Mouse (Mus musculus) limb, embryonic 15.5 days (tissue): ENCODE data around the gene Hist1h2ac. TPM values are rescaled to one million over a fixed set of nuclear protein-coding genes. Genes with fewer than 3 reads are reported as not detected.

Source experiments
- ATAC-seq: fragments of 200-750 bp; cut with Nextera tagmentation; 2 replicates; pipeline ENCODE4 v1.8.0; 2017; ENCODE audit warnings: low read depth, moderate TSS enrichment; ENCODE audit not compliant: insufficient number of reproducible peaks, low FRiP score, low TSS enrichment
- H3K27ac ChIP-seq: fragments of 300-500 bp; sonication (generic); 2 replicates; pipeline ENCODE4 v1.5.1; 2015; ENCODE audit warnings: moderate library complexity, mild to moderate bottlenecking, inconsistent platforms
- H3K27me3 ChIP-seq: fragments of 300-500 bp; sonication (generic); 2 replicates; pipeline ENCODE4 v1.6.1; 2015; ENCODE audit warnings: inconsistent platforms
- H3K36me3 ChIP-seq: fragments of 300-500 bp; sonication (generic); 2 replicates; pipeline ENCODE4 v1.6.1; 2015; ENCODE audit warnings: inconsistent platforms
- H3K4me1 ChIP-seq: fragments of 300-500 bp; sonication (generic); 2 replicates; pipeline ENCODE4 v1.6.1; 2015; ENCODE audit warnings: inconsistent platforms
- H3K4me2 ChIP-seq: fragments of 300-500 bp; sonication (generic); 2 replicates; pipeline ENCODE4 v1.6.1; 2015; ENCODE audit warnings: mild to moderate bottlenecking, inconsistent platforms
- H3K4me3 ChIP-seq: fragments of 300-500 bp; sonication (generic); 2 replicates; pipeline ENCODE4 v1.5.1; 2015; ENCODE audit warnings: mild to moderate bottlenecking, inconsistent platforms
- H3K9ac ChIP-seq: fragments of 300-500 bp; sonication (generic); 2 replicates; pipeline ENCODE4 v1.6.1; 2015; ENCODE audit warnings: inconsistent platforms
- H3K9me3 ChIP-seq: fragments of 300-500 bp; sonication (generic); 2 replicates; pipeline ENCODE4 v1.6.1; 2016; ENCODE audit warnings: inconsistent platforms
- WGBS: fragments of 180-500 bp; shearing (Covaris S2); methylation state at CpG from one replicate; pipeline ENCODE4 v1.1.7; 2015; 5-methylcytosine and 5-hydroxymethylcytosine counted together
- polyA plus RNA-seq: library from polyadenylated mRNA; unstranded; fragments of >200 nt; fragmentation: Nextera tagmentation; extraction: Ambion mirVana; gene quantifications from 2 replicates; pipeline ENCODE4 v1.2.1, GENCODE M21; 2015

Hist1h2ac gene
- polyA plus RNA-seq, 1 experiment from 2014 or later, result 0.78 TPM

DNA sequence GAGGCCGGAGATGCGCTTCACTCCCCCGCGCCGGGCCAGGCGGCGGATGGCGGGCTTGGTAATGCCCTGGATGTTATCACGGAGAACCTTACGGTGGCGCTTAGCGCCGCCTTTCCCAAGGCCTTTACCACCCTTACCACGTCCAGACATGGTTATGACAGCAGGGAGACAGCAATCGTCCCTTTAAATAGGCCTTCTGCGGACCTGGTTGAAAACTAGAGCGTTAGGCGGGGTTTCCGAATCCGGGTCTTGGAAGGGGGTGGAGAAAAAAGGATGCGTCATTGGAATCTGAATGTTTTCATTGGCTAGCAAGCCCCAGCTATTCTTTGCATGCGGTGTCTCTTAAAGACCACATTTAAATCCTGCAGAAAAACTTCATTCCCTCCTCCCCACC, 14.5 kb upstream of the Hist1h2ac start, which contains the start of gene Hist1h4c:
Gene Hist1h4c, minus strand, starts transcription at position 155 of the 394 bp plus-strand sequence.
- Histone ChIP-seq H3K27ac (peak within 1 kb of the TSS; percentile 93), H3K4me1 (peaks cover 20% of the 10 kb centered on the region), H3K4me3 (peak within 1 kb of the TSS; percentile 45), H3K9me3 (no peaks in the 10 kb centered on the region), H3K9ac (peak within 1 kb of the TSS; percentile 40; the same call in 1 of the 2 replicates), H3K4me2 (peak within 1 kb of the TSS; percentile 64), H3K27me3 (no peaks in the 10 kb centered on the region), H3K36me3 (no peaks in the 10 kb centered on the region)
- WGBS, result under 1% methylated on average over 22 of the region's 22 CpGs
- peak; percentile 95 for ATAC-seq

DNA sequence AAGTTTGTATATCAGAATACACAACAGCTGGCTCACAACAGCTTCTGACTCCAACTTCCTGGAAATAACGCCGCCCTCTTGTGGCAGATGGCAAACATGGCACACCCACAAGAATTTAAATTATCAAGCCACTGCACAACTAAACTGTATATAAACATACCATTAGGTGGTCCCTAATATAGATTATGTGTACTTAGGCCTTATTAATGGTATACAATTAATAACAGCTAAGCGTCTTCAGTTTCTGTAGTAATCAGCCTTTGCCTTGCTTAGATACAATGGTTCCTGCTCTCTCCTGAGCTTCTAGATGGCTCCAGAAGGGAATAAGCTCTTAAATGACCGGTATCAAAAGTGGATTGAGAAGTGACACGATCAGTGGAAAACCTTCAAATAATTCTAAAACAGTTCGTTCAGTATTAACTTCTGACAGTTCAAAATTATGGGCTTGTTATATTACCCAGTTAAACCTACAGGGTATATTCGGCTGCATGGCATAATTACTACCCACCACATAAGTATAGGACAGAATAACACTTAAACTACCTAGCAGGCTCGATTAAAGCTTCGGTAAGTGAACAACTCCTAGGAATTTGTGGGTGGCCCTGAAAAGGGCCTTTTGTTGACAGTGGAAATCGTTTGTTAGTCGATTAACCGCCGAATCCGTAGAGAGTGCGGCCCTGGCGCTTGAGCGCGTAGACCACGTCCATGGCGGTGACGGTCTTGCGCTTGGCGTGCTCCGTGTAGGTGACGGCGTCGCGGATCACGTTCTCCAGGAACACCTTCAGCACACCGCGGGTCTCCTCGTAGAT, 13.9 kb upstream of the Hist1h2ac start:
- peak; percentile 22 for ATAC-seq
- Histone ChIP-seq H3K27me3 (no peaks in the 10 kb centered on the region), H3K9me3 (no peaks in the 10 kb centered on the region), H3K27ac (peak overlapping the region; percentile 93), H3K9ac (peak overlapping the region; percentile 40; the same call in 1 of the 2 replicates), H3K4me3 (peak overlapping the region; percentile 45), H3K4me2 (peak overlapping the region; percentile 64), H3K4me1 (peaks cover 20% of the 10 kb centered on the region), H3K36me3 (no peaks in the 10 kb centered on the region)
- under 1% methylated on average over 20 of the region's 32 CpGs for WGBS

DNA sequence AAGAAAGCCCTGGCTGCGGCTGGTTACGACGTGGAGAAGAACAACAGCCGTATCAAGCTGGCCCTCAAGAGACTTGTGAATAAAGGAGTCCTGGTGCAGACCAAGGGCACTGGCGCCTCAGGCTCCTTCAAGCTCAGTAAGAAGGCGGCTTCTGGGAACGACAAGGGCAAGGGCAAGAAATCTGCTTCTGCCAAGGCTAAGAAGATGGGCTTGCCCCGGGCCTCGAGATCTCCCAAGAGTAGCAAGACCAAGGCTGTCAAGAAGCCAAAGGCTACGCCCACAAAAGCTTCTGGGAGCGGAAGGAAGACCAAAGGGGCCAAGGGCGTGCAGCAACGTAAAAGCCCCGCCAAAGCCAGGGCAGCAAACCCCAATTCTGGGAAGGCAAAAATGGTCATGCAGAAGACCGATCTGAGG, 12.3 kb upstream of the Hist1h2ac start:
- Histone ChIP-seq H3K4me3 (no peak overlapping the region), H3K4me1 (peaks cover 20% of the 10 kb centered on the region), H3K36me3 (no peaks in the 10 kb centered on the region), H3K4me2 (peak overlapping the region; percentile 17; the same call in 1 of the 2 replicates), H3K27ac (no peak overlapping the region), H3K27me3 (no peaks in the 10 kb centered on the region), H3K9me3 (no peaks in the 10 kb centered on the region), H3K9ac (no peak overlapping the region)
- ATAC-seq, result no peak
- 54% methylated on average over 15 of the region's 15 CpGs for WGBS

DNA sequence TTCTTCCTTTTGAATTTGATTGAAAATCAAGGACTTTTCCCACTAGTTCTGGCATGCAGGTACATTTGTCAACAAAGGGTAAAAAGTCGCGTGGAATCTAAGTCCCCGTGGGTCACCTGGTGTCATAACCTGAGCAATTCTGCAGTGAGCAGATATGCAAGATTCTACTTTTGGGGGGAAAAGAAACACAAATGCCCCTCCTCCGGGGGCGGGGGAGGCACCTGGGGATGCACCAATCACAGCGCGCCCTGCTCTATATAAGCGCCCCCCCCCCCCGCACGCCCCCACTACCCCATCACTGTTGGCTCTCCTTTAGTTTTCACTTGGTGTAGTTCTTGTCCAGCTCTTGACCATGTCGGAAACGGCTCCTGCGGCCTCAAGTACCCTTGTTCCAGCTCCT, 11.8 kb upstream of the Hist1h2ac start, which contains the start of gene Hist1h1t:
Gene Hist1h1t, plus strand, starts transcription at position 301 of the 400 bp plus-strand sequence.
- H3K27me3 ChIP-seq, result no peaks in the 10 kb centered on the region
- H3K27ac ChIP-seq, result no peak within 1 kb of the TSS
- ATAC-seq, result no peak
- no peaks in the 10 kb centered on the region for H3K9me3 ChIP-seq
- H3K4me3 ChIP-seq, result no peak within 1 kb of the TSS
- H3K36me3 ChIP-seq, result no peaks in the 10 kb centered on the region
- no peak within 1 kb of the TSS for H3K9ac ChIP-seq
- 54% methylated on average over 13 of the region's 13 CpGs for WGBS
- peaks cover 18% of the 10 kb centered on the region for H3K4me1 ChIP-seq
- peak within 1 kb of the TSS; percentile 17; the same call in 1 of the 2 replicates for H3K4me2 ChIP-seq

DNA sequence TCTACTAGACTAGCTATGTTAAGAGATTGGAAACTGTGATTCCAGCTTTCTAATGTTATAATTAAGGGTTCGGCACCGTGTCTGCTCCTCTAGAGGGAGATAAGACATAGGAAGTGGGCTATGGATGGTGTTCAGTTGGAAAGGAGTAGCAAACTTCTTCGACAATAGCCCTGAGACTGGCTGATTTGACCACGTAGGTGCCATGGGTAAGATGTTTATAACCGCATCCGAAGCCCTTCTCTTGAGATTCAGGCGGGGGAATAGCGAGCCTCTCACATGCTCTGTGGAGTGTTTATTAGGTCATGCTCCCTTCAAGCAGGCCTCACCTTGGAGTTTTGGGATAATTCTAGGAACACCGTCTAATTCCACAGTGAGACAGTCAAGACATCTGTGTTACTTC, 11.2 kb upstream of the Hist1h2ac start:
- Histone ChIP-seq H3K4me1 (peaks cover 18% of the 10 kb centered on the region), H3K27ac (no peak overlapping the region), H3K27me3 (no peaks in the 10 kb centered on the region), H3K4me2 (no peak overlapping the region), H3K36me3 (no peaks in the 10 kb centered on the region), H3K9ac (no peak overlapping the region), H3K9me3 (no peaks in the 10 kb centered on the region), H3K4me3 (no peak overlapping the region)
- WGBS, result 93% methylated on average over 9 of the region's 9 CpGs
- no peak for ATAC-seq

DNA sequence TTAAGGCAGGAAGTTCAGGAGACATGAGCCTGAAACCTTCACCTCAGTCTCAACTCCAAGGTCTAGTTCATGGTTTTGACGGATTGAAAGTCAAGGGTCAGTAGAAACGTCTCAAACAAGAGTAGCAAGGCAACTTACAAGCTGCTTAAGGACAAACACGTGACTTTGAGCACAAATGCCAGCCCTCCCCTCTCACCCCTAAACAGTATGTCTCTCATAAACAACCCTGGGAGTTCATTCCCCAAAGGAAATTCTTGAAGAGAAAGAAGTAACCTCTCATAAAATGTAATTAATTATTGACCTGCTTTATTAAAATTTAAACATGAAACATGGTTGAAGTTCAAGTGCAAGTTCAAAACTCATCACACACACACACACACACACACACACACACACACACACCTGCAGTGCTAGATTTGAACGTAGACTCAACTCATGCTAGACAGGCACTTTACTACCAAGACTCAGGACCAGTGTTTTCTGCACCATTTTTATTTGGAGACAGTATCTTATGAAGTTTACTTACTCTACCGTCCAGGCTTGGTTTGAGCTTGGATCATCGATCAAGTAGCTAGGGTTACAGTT, 10.2 kb upstream of the Hist1h2ac start:
- peaks cover 18% of the 10 kb centered on the region for H3K4me1 ChIP-seq
- no peak overlapping the region for H3K9ac ChIP-seq
- WGBS, result 70% methylated on average over 6 of the region's 6 CpGs

DNA sequence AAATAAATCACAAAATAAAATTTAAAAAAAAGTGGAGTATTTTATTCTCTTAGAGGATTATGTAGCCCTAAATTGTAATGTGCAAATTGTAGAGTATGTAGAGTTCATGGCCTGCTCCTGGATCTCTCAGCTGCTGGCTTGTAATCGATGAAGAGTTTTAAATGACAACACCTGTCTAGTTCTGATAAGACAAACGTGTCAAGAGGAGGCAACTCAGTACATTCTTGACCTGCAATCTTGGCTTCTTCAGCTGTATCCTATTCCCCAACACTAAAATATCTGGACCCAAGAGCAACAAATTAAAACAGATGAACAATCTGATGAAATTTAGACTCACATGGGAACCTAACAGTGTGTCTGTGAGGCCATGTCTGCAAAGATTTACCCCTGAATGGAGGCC, 5.7 kb upstream of the Hist1h2ac start:
- no peaks in the 10 kb centered on the region for H3K9me3 ChIP-seq
- no peaks in the 10 kb centered on the region for H3K4me1 ChIP-seq
- H3K27ac ChIP-seq, result no peak overlapping the region
- H3K4me2 ChIP-seq, result no peak overlapping the region
- 72% methylated on average over 2 of the region's 2 CpGs for WGBS
- ATAC-seq, result no peak
- no peaks in the 10 kb centered on the region for H3K36me3 ChIP-seq
- no peak overlapping the region for H3K4me3 ChIP-seq
- no peak overlapping the region for H3K9ac ChIP-seq
- no peaks in the 10 kb centered on the region for H3K27me3 ChIP-seq

More for the DNA sequence above, 10.2 kb upstream of the Hist1h2ac start:
- Histone ChIP-seq H3K9me3 (no peaks in the 10 kb centered on the region), H3K27me3 (no peaks in the 10 kb centered on the region), H3K4me2 (no peak overlapping the region), H3K36me3 (no peaks in the 10 kb centered on the region), H3K27ac (no peak overlapping the region), H3K4me3 (no peak overlapping the region)
- no peak for ATAC-seq

DNA sequence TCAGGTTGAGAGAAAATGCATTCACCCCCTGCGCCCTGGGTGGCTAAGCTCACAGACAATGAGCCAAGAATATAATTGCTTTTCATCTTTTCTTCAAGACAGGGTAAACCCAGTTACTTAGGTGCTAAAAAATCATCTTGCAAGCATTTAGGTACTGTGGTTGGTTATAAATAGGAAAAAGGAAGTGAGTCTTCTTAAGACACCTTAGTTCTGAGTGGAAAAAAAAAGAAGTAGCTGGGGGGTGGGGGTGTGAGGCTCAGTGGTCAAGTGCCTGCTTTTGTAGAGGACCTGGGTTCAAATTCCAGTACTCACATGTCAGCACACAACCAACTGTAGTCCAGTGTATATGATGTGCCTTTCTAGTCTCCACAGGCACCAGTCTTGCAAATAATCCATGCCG, 5.2 kb upstream of the Hist1h2ac start:
- no peak overlapping the region for H3K4me3 ChIP-seq
- 89% methylated on average over 2 of the region's 2 CpGs for WGBS
- H3K27me3 ChIP-seq, result no peaks in the 10 kb centered on the region
- no peaks in the 10 kb centered on the region for H3K4me1 ChIP-seq
- ATAC-seq, result no peak
- no peak overlapping the region for H3K4me2 ChIP-seq
- no peaks in the 10 kb centered on the region for H3K36me3 ChIP-seq
- no peak overlapping the region for H3K27ac ChIP-seq
- no peak overlapping the region for H3K9ac ChIP-seq
- H3K9me3 ChIP-seq, result no peaks in the 10 kb centered on the region

DNA sequence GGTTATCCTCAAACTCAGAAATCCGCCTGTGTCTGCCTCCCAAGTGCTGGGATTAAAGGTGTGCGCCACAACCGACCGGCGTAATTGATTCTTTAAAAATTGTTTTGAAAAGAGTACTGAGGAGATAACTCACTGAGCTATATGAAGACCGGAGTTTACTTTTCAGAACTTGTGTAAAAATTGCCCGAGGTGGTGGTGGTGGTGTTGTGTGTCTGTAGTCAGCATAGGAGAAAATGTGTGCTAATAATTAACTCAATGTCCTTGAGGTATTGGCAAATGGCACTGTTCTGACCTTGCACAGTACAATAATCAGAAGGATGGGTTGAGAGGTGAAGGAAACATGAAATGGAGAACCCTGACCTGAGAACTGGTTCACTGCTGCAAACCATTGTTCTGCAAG, 4.2 kb upstream of the Hist1h2ac start:
- 89% methylated on average over 7 of the region's 7 CpGs for WGBS
- Histone ChIP-seq H3K4me2 (no peak overlapping the region), H3K36me3 (no peaks in the 10 kb centered on the region), H3K9me3 (no peaks in the 10 kb centered on the region), H3K27ac (no peak overlapping the region), H3K9ac (no peak overlapping the region), H3K4me1 (no peaks in the 10 kb centered on the region; the same call in 1 of the 2 replicates), H3K27me3 (no peaks in the 10 kb centered on the region), H3K4me3 (no peak overlapping the region)
- ATAC-seq, result no peak

DNA sequence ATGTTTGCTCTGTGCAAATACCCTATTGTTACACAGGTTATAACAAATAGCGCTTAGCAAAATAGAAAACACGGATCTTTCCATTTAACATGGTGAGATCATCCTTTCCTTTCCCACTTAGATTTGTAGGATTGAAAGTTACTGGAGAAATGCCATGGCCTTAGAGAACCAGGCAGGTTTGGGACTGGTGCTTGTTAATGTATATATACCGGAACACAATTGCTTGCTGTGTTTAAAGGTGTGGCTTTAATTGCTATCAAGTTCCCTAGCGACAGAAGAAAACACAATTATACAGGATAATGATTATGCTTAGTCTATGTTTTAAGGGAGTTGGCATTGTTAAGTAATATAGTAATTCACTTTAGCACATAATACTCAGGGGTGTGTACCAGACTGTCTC, 3.4 kb upstream of the Hist1h2ac start:
- Histone ChIP-seq H3K36me3 (no peaks in the 10 kb centered on the region), H3K9ac (no peak overlapping the region), H3K4me2 (no peak overlapping the region), H3K4me3 (no peak overlapping the region), H3K9me3 (no peaks in the 10 kb centered on the region), H3K27ac (no peak overlapping the region), H3K4me1 (peaks cover 3% of the 10 kb centered on the region; the same call in 1 of the 2 replicates), H3K27me3 (no peaks in the 10 kb centered on the region)
- ATAC-seq, result no peak
- 69% methylated on average over 4 of the region's 4 CpGs for WGBS

DNA sequence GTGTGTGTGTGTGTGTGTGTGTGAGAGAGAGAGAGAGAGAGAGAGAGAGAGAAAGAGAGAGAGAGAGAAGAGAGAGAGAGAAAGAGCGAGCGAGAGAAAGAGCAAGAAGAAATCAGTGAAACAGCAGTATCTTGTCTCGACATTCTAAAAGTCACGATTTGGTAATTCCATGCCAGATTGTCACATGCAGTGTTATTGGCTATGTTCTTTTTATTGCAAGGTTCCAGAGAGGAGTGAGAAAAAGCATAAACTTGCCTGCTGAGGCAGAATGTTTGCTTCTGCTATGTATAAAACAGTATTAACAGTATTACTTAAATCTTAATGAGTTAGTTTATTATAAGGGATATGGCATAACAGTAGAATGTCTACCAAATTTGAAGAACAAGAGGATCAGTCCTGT, 2.2 kb upstream of the Hist1h2ac start:
- Histone ChIP-seq H3K9me3 (no peaks in the 10 kb centered on the region), H3K36me3 (no peaks in the 10 kb centered on the region), H3K9ac (peak overlapping the region; percentile 23; the same call in 1 of the 2 replicates), H3K4me3 (peak overlapping the region; percentile 46), H3K27me3 (no peaks in the 10 kb centered on the region), H3K4me2 (peak overlapping the region; percentile 63), H3K27ac (peak overlapping the region; percentile 97), H3K4me1 (peaks cover 3% of the 10 kb centered on the region; the same call in 1 of the 2 replicates)
- WGBS, result 35% methylated on average over 4 of the region's 4 CpGs
- no peak for ATAC-seq
